Mouse (Mus musculus) mature B cell (primary cell): ENCODE measurements around the gene Slc35b4.

Experiments used
- in situ Hi-C: fragments of 300-500 bp; cut with MboI; formaldehyde crosslinking; loops from 2 replicates; pipeline ENCODE4 v1.14.3; 2019

Slc35b4 gene

GRCm38 (mm10) chr6:34124401-34124800, 52.5 kb downstream of the Slc35b4 start:
- in situ Hi-C loops: no loop called here

- in situ Hi-C loops: no loop called here
Measured at GRCm38 (mm10) chr6:34116838-34117478, 60.0 kb downstream of the Slc35b4 start.

GRCm38 (mm10) chr6:34111406-34111805, 65.5 kb downstream of the Slc35b4 start:
- in situ Hi-C loops: no loop called here

- in situ Hi-C loops: no loop called here
Measured at GRCm38 (mm10) chr6:34110571-34110970, 66.3 kb downstream of the Slc35b4 start.
